Mouse (Mus musculus): ENCODE results near the gene Tcp11. TPM values are rescaled to one million over a fixed set of nuclear protein-coding genes. Genes with fewer than 3 reads are reported as not detected.

Gene Tcp11
- polyA plus RNA-seq, 1 experiment from 2014 or later, result 1.8 TPM

DNA sequence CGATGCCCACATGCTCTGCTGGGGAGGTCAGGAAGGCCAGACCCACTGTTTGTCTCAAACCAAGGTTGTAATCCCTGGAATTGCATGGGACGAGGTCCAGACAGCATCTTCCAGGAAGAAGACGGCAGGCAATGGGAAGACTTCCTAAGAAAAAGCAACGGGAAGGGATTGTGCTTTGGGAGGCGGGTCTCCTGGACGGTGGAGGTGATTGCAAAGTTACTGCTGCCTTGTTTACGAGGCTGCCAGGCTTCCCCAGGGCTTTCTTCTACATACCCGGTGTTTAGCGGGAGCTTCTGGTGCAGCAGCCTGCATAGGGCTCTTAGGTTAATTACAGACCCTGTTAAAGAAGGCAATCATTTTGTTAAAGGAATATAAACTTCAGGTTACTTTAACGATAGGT, 52.2 kb downstream of the Tcp11 start:
- Histone ChIP-seq H3K36me3 (ENCODE audit: control insufficient read depth, insufficient read depth) (no peaks in the 10 kb centered on the region), H3K4me1 (replicated peaks; ENCODE audit: control insufficient read depth, insufficient read depth, low read length) (peaks cover 51% of the 10 kb centered on the region), H3K27me3 (replicated peaks; ENCODE audit: control insufficient read depth, insufficient read depth, low read length) (no peaks in the 10 kb centered on the region), H3K4me3 (replicated peaks; ENCODE audit: low read length) (no peak overlapping the region), H3K9me3 (ENCODE audit: control insufficient read depth, low read length) (no peaks in the 10 kb centered on the region), H3K4me2 (ENCODE audit: low read length) (no peak overlapping the region), H3K27ac (ENCODE audit: low read length) (no peak overlapping the region), H3K9ac (replicated peaks; ENCODE audit: low read depth, low read length) (no peak overlapping the region)
- no peak for ATAC-seq
- 55% methylated on average over 10 of the region's 10 CpGs for WGBS

DNA sequence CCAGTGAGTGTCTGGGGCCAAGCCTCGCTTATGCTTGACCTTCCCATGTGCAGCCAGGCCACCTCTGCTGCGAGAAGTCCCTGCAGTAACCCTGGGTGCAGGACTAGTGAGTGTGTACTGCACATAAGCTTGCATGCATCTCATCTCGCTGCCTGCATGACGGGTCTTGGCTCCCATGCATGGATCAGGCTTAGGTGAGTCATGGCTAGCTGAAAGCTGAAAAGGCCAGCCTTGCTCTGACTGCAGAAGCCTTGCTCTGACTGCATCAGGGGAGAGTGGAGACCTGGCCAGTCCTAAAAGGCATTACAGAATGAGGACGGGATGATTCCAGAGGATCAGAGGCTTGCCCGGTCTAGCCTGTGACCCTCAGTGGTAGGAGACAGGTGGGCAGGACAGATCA, 53.2 kb downstream of the Tcp11 start:
- peaks cover 49% of the 10 kb centered on the region for H3K4me1 ChIP-seq (replicated peaks; ENCODE audit: control insufficient read depth, insufficient read depth, low read length)
- WGBS, result 93% methylated on average over 6 of the region's 6 CpGs
- ATAC-seq, result no peak

DNA sequence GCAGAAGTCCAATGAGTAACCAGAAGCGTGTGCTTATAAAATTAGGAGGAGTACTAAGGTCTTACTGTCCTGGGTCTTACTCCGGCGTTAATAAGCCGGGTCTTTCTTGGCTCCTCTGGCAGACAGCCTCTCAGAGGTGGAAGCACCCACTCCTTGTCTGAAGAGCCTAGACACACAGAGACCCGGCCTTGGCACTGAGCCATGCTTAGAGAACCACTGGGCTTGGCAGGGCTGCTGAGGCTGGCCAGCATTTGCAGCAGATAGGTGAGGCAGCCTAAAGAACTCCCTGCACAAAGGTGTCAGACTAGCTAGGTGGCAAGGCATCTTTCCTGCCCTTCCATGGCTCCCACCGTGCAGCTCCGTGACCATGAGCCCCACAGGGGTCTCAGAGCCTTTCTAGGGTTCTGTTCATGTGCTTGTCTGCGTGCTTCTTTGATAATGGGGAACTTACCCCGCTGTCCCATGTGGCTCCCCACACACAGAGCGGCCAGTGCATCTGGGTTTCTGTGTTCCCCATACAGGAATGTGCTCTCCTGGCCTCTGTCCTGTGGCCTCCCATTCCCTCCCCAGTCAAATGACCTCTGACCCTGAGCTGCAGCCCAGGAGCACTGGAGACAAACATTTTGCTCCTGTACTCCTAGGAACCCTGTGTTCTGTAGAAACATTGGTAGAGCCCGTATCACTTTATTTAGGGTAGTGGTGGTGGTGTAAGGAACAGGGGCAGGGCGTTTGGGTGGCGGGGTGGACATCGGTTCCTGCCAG, 54.1 kb downstream of the Tcp11 start:
- peak overlapping the region; percentile 22; the same call in 1 of the 2 replicates for H3K9ac ChIP-seq (replicated peaks; ENCODE audit: low read depth, low read length)
- H3K4me2 ChIP-seq (ENCODE audit: low read length), result no peak overlapping the region
- 58% methylated on average over 14 of the region's 14 CpGs for WGBS
- no peak overlapping the region for H3K4me3 ChIP-seq (replicated peaks; ENCODE audit: low read length)
- H3K4me1 ChIP-seq (replicated peaks; ENCODE audit: control insufficient read depth, insufficient read depth, low read length), result peaks cover 43% of the 10 kb centered on the region
- no peaks in the 10 kb centered on the region for H3K36me3 ChIP-seq (ENCODE audit: control insufficient read depth, insufficient read depth)
- H3K9me3 ChIP-seq (ENCODE audit: control insufficient read depth, low read length), result no peaks in the 10 kb centered on the region
- H3K27ac ChIP-seq (ENCODE audit: low read length), result peak overlapping the region; percentile 66
- ATAC-seq, result no peak
- no peaks in the 10 kb centered on the region for H3K27me3 ChIP-seq (replicated peaks; ENCODE audit: control insufficient read depth, insufficient read depth, low read length)

More for the DNA sequence above, 53.2 kb downstream of the Tcp11 start:
- Histone ChIP-seq H3K9me3 (ENCODE audit: control insufficient read depth, low read length) (no peaks in the 10 kb centered on the region), H3K4me2 (ENCODE audit: low read length) (no peak overlapping the region), H3K9ac (replicated peaks; ENCODE audit: low read depth, low read length) (no peak overlapping the region), H3K27ac (ENCODE audit: low read length) (no peak overlapping the region), H3K4me3 (replicated peaks; ENCODE audit: low read length) (no peak overlapping the region), H3K36me3 (ENCODE audit: control insufficient read depth, insufficient read depth) (no peaks in the 10 kb centered on the region), H3K27me3 (replicated peaks; ENCODE audit: control insufficient read depth, insufficient read depth, low read length) (no peaks in the 10 kb centered on the region)

DNA sequence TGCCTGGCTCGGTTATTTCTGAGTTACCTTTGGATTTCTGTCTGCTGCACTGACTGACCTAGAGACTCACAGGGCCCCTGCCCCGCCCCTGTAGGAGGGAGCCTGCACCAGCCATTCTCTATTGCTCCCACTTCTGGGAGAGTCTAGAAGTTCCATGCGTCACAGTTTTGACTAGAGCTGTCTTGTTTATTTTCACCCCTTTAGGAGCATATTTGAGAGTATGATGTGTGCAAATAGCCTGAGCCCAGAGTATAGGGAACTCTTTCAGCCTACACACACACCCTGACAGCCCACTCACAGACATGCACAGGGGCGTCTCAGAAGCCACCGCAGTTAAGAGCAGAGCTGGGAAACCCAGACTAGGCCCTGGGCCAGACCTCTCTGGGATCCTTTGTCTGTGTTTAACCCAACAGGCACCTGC, 54.9 kb downstream of the Tcp11 start:
- Histone ChIP-seq H3K36me3 (ENCODE audit: control insufficient read depth, insufficient read depth) (no peaks in the 10 kb centered on the region), H3K9me3 (ENCODE audit: control insufficient read depth, low read length) (no peaks in the 10 kb centered on the region), H3K4me1 (replicated peaks; ENCODE audit: control insufficient read depth, insufficient read depth, low read length) (peaks cover 43% of the 10 kb centered on the region), H3K4me2 (ENCODE audit: low read length) (no peak overlapping the region), H3K27me3 (replicated peaks; ENCODE audit: control insufficient read depth, insufficient read depth, low read length) (no peaks in the 10 kb centered on the region), H3K4me3 (replicated peaks; ENCODE audit: low read length) (no peak overlapping the region), H3K27ac (ENCODE audit: low read length) (peak overlapping the region; percentile 66), H3K9ac (replicated peaks; ENCODE audit: low read depth, low read length) (peak overlapping the region; percentile 22; the same call in 1 of the 2 replicates)
- peak; percentile 58 for ATAC-seq
- 34% methylated on average over 5 of the region's 5 CpGs for WGBS

DNA sequence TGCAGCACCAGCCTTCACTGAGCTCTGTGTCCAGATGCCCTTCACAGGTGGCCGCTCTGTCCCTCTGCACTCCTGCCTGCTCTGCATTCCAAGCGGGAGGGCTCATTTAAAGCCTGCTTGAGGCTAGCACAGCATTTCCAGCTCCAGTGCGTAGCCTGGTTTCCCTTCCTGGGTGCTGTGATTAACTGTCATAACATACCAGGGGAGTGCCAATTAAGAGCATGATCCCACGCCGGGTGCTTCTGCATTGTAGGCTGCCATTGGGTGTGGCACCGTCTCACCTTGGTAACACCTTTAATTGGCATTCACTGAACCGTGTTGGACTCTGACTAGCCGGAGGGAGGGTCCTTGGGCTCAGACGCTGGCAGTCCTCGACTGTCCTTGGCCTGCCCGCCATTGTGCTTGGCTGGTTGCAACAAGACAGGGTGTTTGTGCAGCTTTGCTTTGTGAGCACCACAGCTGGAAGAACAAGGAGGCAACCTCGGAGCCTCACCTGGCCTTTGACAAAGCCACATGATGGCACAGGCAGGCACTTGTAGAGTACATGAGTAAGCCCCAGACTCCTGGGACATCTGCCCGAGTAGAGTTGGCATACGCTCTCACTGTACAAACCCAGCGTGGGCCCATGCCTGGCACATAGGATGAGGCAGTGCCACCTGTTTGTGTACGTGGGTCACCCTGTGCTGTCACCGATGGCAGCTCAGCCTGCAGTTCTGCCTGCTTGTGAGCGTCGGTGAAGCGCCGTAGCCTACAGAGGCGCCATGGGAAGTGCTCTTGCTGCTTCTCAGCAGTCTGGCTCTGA, 57.4 kb downstream of the Tcp11 start:
- Histone ChIP-seq H3K36me3 (ENCODE audit: control insufficient read depth, insufficient read depth) (no peaks in the 10 kb centered on the region), H3K4me1 (replicated peaks; ENCODE audit: control insufficient read depth, insufficient read depth, low read length) (peaks cover 51% of the 10 kb centered on the region), H3K9me3 (ENCODE audit: control insufficient read depth, low read length) (no peaks in the 10 kb centered on the region), H3K9ac (replicated peaks; ENCODE audit: low read depth, low read length) (no peak overlapping the region), H3K4me3 (replicated peaks; ENCODE audit: low read length) (no peak overlapping the region), H3K27me3 (replicated peaks; ENCODE audit: control insufficient read depth, insufficient read depth, low read length) (no peaks in the 10 kb centered on the region), H3K4me2 (ENCODE audit: low read length) (no peak overlapping the region), H3K27ac (ENCODE audit: low read length) (no peak overlapping the region)
- WGBS, result 57% methylated on average over 22 of the region's 22 CpGs
- peak; percentile 38; the same call in 1 of the 2 replicates for ATAC-seq

DNA sequence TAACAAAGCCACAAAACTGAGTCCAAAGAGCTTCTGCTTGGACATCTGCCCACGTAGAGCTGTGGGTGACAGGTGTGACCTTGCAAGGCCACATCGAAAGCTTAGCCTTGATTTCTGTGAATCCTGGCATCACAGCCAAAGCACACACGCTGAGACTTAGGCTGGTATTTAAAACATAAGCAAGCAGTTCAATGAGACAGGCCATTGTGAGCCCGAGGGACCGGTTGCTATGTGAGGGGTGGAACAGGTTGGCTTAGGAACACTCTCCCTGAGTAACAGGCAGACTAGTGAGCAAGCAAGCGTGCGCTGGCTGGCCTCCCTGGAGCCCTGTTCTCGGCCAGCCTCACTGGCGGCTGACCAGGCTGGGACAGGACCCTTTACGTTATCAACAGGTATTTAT, 58.5 kb downstream of the Tcp11 start:
- Histone ChIP-seq H3K9me3 (ENCODE audit: control insufficient read depth, low read length) (no peaks in the 10 kb centered on the region), H3K27ac (ENCODE audit: low read length) (no peak overlapping the region), H3K4me3 (replicated peaks; ENCODE audit: low read length) (no peak overlapping the region), H3K4me1 (replicated peaks; ENCODE audit: control insufficient read depth, insufficient read depth, low read length) (peaks cover 51% of the 10 kb centered on the region), H3K4me2 (ENCODE audit: low read length) (no peak overlapping the region), H3K9ac (replicated peaks; ENCODE audit: low read depth, low read length) (no peak overlapping the region), H3K36me3 (ENCODE audit: control insufficient read depth, insufficient read depth) (no peaks in the 10 kb centered on the region), H3K27me3 (replicated peaks; ENCODE audit: control insufficient read depth, insufficient read depth, low read length) (no peaks in the 10 kb centered on the region)
- ATAC-seq, result no peak
- 62% methylated on average over 10 of the region's 10 CpGs for WGBS

DNA sequence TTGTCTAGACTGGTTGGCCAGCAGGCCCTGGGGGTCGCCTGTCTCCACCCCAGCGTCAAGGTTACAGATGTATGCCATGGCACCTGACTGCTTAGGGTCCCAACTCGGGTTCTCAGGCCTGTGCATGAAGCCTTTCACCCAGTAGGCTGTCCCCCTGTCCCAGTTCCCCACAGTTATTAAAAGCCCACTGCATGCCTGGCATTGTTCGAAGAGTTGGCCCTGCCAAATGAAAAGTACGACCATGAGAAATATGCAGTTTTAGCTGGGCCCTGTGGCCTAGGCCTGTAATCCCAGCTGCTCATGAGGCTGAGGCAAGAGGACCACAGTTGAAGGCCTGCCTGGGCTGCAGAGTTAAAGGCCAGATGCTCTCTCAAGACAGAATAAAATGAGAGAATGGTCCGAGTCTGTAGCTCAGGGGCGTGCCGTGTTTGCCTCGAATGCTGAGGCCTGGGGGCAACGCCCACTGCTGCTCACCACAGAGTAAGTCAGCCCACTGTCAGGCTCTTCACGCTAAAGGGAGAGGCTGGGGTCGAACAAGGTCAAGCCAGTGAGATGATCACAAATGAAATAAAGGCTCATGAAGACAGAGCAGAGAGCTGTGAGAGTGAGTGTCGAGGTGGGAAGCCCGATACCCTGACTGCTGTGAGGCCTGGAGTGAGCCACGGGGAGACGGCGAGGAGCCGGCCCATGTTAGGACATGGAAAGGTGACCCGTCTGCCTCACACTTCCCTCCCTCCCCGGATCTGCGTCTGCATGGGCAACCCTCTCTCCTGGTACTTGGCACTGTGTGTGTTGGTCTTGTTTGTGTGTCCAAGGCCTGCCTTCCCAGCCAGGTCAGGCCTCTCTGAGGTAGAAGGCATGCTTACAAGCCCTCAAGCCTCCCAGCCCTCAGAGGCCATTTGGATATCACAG, 60.4 kb downstream of the Tcp11 start:
- H3K27me3 ChIP-seq (replicated peaks; ENCODE audit: control insufficient read depth, insufficient read depth, low read length), result no peaks in the 10 kb centered on the region
- H3K9me3 ChIP-seq (ENCODE audit: control insufficient read depth, low read length), result no peaks in the 10 kb centered on the region
- no peak overlapping the region for H3K27ac ChIP-seq (ENCODE audit: low read length)
- ATAC-seq, result no peak
- no peak overlapping the region for H3K4me3 ChIP-seq (replicated peaks; ENCODE audit: low read length)
- no peaks in the 10 kb centered on the region for H3K36me3 ChIP-seq (ENCODE audit: control insufficient read depth, insufficient read depth)
- 77% methylated on average over 21 of the region's 21 CpGs for WGBS
- H3K4me2 ChIP-seq (ENCODE audit: low read length), result no peak overlapping the region
- H3K4me1 ChIP-seq (replicated peaks; ENCODE audit: control insufficient read depth, insufficient read depth, low read length), result peaks cover 34% of the 10 kb centered on the region
- no peak overlapping the region for H3K9ac ChIP-seq (replicated peaks; ENCODE audit: low read depth, low read length)

DNA sequence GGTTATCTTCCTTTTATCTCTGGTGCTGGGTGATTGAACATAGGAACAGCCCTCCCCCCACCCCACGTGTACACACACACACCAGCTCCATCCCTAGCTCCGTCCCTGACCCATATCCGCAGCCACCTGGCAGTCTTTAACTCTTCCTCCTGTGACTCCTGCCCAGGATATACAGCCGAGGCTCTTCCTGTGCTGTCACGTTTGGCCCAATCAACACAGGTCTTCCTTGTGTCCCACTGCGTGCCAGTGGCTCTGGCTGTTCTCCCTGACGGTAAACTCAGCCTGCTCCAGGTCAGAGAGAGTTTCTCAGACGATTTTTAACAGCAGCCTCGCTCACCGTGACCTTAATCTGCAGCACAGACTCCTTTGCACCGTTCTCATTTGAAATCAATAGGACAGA, 61.7 kb downstream of the Tcp11 start:
- ATAC-seq, result no peak
- Histone ChIP-seq H3K4me3 (replicated peaks; ENCODE audit: low read length) (no peak overlapping the region), H3K36me3 (ENCODE audit: control insufficient read depth, insufficient read depth) (no peaks in the 10 kb centered on the region), H3K9me3 (ENCODE audit: control insufficient read depth, low read length) (no peaks in the 10 kb centered on the region), H3K27me3 (replicated peaks; ENCODE audit: control insufficient read depth, insufficient read depth, low read length) (no peaks in the 10 kb centered on the region), H3K4me1 (replicated peaks; ENCODE audit: control insufficient read depth, insufficient read depth, low read length) (peaks cover 24% of the 10 kb centered on the region), H3K27ac (ENCODE audit: low read length) (no peak overlapping the region), H3K9ac (replicated peaks; ENCODE audit: low read depth, low read length) (no peak overlapping the region), H3K4me2 (ENCODE audit: low read length) (no peak overlapping the region)
- 50% methylated on average over 11 of the region's 11 CpGs for WGBS

DNA sequence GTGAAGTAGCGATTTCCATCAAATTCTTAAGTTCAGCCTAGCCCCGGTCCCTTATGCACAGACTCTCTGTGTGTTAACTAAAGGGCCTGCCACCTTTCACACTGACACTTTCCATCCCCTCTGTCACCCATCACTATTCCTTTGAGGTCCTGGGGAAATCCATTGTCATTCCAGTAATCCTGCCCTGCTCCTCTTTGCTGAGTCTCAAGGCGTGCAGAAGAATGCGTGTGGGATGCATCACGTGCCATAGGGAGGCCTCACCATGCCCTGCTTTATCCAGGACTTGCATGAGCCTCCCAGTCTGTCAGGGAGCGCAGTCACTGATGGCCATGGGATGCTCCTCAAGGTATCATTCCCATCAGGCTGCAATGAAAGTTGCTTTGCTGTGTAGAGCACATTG, 62.1 kb downstream of the Tcp11 start:
- H3K9ac ChIP-seq (replicated peaks; ENCODE audit: low read depth, low read length), result no peak overlapping the region
- H3K4me1 ChIP-seq (replicated peaks; ENCODE audit: control insufficient read depth, insufficient read depth, low read length), result peaks cover 27% of the 10 kb centered on the region
- no peak overlapping the region for H3K27ac ChIP-seq (ENCODE audit: low read length)
- no peak overlapping the region for H3K4me3 ChIP-seq (replicated peaks; ENCODE audit: low read length)
- no peaks in the 10 kb centered on the region for H3K27me3 ChIP-seq (replicated peaks; ENCODE audit: control insufficient read depth, insufficient read depth, low read length)
- no peaks in the 10 kb centered on the region for H3K9me3 ChIP-seq (ENCODE audit: control insufficient read depth, low read length)
- no peak for ATAC-seq
- WGBS, result 48% methylated on average over 6 of the region's 6 CpGs
- no peaks in the 10 kb centered on the region for H3K36me3 ChIP-seq (ENCODE audit: control insufficient read depth, insufficient read depth)
- no peak overlapping the region for H3K4me2 ChIP-seq (ENCODE audit: low read length)

Measured in forebrain, embryonic 16.5 days (tissue).